Mouse (Mus musculus): ENCODE measurements at regions not wholly inside any gene's neighbourhood (a gene's known extent, or its start where the extent isn't known, plus 50 kb on each side); places are given as distances from the start of the nearest gene placed in this dataset.

GRCm38 (mm10) chr15:67785583-67785982 is 1284.9 kb upstream of the Lrrc6 start:
- no peak for TF ChIP-seq CTCF (IDR thresholded peaks at IDR 0.05; ENCODE audit: low read depth, low read length)
- TF ChIP-seq EP300 (IDR thresholded peaks at IDR 0.05; ENCODE audit: insufficient read depth, low read depth, low read length): no peak

Measured in ES-Bruce4 (cell line).